Mouse (Mus musculus) bone marrow macrophage, adult 2 months (primary cell): Measurements from ENCODE around the gene Map3k20.

Source experiments
- CTCF ChIP-seq: IDR thresholded peaks from 2 replicates; pipeline ENCODE4 v1.5.1; 2012; ENCODE audit warnings: low read depth, mild to moderate bottlenecking, low read length, moderate library complexity
- POLR2A ChIP-seq: IDR thresholded peaks from 2 replicates; pipeline ENCODE4 v1.6.1; 2012; ENCODE audit warnings: mild to moderate bottlenecking, low read depth, low read length, borderline replicate concordance

GRCm38 (mm10) chr2:72318421-72318820, 33.0 kb downstream of the Map3k20 start:
- TF ChIP-seq CTCF (no peak), POLR2A (no peak)
